Mouse (Mus musculus) spleen, embryonic (tissue): ENCODE data around the gene Tmco4.

ENCODE experiments used
- CTCF ChIA-PET: fragments of 350-600 bp; sonication (Branson Sonifier 250); formaldehyde crosslinking; loops from one replicate; lab custom pipeline; 2022; lab: Charles Lee

Tmco4 gene

DNA sequence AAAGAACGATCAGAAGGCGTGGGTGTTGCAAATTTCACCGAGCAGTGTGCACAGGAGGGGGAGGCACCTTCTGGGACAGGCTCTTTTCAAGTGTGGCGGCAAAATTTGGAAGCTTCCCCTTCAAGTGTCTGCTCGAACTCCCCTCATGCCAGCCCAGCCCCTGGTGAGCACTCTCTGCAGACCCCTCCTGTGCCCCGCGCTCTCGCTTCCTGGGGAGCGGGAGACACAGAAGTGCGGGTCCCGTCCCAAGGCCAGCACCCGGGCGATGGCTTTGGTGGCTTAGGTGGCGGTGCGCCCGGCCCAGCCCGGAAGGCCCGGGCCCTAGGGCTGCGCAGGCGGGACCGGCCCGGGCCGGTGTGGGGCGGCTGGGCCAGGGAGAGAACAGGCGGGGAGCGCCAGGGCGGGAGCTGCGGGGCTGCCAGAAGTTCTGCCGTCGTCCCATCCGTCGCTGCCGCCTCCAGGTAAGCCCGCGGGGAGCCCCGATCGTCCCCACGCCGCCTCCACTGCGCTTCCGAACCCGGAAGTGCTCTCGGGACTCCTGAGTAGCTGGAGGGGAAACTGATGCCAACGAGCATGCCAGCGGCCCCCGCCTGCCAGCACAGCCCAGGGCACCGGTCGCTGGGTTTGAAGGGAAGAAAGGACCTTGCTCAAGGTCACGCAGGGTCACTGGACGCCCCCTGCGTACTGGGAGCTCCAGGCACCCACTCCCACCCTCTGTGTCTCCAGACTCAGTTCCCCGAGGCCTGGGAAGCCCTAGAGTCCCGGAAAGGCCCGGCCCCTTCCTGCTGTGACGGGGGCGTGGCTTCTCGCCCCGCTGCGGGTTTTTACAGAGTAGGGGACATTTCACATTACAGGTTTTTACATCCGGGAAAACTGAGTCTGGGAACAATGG lies at the start of gene Tmco4:
TSS of gene Tmco4 (plus strand) at position 62 of the 892 bp plus-strand sequence.
- CTCF ChIA-PET = interaction anchor here (0.5 kb wide), 1 partner anchor 91 kb away, joined by 3 read pairs; no protein-coding TSS in a partner anchor

GRCm38 (mm10) chr4:138925561-138925960 lies 47.1 kb upstream of the Tmco4 start:
- CTCF ChIA-PET = no interaction called here

GRCm38 (mm10) chr4:138933862-138934261 lies 38.8 kb upstream of the Tmco4 start:
- CTCF ChIA-PET = no interaction called here

DNA sequence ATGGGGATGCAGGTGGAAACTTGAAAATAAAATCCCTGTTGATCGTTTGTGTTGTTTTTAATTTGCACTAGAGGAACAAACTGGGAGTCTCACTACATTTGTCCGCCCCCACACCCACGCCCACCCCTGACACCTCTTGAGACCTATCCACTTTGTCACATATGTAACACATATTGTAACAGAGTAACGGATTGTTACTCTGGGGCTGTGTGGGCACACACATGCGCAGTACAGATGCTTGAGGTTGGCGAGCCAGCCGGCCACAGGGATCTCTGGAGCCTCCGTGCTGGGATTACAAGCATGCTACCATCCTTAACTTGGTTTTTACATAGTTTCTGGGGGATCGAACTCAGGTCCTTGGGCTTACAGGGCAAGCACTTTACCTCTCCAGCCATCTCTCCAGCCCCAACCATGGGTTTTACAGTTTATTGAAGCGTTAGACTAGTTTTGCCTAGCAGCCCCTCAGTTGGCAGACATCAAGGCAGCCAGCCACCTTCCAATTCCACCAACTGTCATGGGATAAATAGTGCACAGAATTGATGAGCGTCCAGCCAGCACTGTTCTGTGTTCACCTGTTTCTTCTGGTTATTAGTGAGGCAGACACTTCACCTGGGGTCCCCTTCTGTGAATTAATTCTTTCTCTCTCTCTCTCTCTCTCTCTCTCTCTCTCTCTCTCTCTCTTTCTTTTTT lies 38.1 kb upstream of the Tmco4 start:
- CTCF ChIA-PET = no interaction called here

DNA sequence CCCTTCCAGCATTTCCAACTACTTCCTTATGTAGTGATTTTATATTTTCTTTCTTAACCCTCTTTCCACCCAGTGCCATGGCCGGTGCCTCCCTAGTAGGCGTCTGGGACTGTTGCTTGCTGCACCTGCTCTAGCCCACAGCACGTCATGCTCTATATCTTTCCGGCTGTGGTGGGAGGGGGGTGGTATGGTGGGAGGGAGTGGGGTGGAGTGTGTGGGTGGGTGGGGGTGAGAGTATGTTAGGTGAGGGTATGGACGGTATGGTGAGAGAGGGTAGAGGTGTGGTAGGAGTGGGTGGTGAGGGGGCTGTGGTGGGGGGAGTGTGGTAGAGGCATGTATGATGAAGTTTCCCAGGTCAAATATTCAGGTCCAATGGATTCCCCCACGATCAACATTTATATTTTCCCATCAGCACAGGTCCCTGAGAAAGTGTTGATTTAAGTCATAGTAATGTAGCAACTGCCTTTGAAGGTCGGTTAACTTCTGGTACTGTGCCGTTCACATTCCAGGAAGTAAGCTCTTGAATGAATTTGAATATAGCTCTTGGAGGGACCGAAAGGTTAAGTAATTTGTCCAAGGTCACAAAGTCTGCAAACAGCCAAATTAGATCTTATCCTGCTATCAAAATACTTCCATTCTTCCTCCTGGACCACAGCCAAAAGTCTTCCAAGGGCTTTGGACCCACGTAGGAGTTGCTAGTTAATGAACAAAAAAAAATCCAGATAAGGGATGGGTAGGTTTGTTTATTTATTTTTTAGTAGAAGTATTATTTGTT lies 34.0 kb upstream of the Tmco4 start:
- CTCF ChIA-PET = interaction anchor here (0.5 kb wide), 1 partner anchor 37 kb away, joined by 4 read pairs; no protein-coding TSS in a partner anchor

GRCm38 (mm10) chr4:138939481-138939880 lies 33.2 kb upstream of the Tmco4 start:
- CTCF ChIA-PET = no interaction called here

DNA sequence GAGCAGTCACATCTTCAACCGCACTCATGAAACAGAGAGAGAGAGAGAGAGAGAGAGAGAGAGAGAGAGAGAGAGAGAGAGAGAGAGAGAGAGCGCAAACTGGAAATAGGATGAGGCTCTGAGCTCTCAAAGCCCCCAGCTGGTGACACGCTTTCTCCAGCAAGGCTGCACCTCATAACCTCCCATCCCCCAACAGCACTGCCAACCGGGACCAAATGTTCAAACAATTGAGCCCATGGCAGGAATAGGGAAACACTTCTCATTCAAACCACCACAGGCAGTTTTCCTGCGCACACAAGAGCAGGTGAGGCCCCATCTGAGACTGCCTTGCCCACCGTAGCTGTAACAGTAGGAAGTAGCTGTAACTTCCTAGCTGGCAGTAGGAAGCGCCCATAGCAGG lies 31.3 kb upstream of the Tmco4 start:
- CTCF ChIA-PET = no interaction called here

DNA sequence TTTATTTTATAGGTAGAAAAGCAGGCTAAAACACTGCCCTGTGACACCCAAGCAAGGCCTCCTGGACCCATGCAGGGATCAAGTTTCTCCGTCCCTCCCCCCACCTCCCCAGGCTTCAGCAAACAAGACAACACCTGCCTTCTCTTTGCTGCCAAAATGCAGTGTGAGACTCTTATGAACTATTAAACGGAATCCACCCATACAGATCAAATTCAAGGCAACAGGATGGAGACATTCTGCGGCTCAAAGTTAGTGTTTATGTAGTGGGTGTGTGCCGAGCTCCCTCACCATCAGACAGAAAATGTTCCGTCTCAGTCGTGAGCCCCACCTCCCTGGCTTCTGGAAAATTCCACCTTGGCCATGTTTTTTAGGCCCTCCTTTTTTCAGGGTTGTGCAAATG lies 30.7 kb upstream of the Tmco4 start:
- CTCF ChIA-PET = no interaction called here

DNA sequence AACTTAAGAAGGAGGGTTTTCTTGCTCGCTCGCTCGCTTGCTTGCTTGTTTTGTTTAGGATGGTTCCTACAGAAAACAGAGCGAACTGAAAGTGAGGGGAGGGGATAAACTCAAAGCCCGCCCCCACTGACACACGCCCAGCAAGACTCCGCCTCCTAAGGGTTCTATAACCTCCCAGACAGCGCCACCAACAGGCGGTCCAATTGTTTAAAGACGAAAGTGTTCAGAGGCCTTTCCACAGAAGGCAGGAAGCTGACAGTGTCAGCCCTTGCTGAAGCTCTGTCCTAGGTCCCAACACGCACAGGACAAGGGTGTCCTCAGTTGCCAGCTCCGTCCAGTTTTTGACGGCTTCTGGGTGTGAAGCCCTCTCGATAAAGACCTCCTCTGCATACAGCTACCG lies 29.0 kb upstream of the Tmco4 start:
- CTCF ChIA-PET = interaction anchor here (0.6 to 1.7 kb wide), 4 partner anchors 22 to 497 kb away, joined by 3 to 6 read pairs (median 3); no protein-coding TSS in a partner anchor

DNA sequence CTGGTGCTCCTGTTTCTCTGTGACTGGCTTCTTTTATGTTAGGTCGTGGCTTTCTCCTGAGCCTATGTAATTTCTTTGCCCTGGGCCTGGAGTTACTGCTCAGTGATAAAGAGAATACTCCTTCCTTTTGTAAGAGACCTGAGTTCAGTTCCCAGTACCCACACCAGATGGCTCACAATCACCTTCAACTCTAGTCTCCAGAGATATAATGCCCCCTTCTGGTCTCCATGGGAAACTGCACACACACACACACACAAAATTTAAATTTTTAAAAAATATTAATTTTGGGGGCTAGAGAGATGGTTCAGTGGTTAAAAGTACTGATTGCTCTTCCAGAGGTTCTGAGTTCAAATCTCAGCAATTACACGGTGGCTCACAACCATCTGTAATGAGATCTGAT lies 24.4 kb upstream of the Tmco4 start:
- CTCF ChIA-PET = no interaction called here

DNA sequence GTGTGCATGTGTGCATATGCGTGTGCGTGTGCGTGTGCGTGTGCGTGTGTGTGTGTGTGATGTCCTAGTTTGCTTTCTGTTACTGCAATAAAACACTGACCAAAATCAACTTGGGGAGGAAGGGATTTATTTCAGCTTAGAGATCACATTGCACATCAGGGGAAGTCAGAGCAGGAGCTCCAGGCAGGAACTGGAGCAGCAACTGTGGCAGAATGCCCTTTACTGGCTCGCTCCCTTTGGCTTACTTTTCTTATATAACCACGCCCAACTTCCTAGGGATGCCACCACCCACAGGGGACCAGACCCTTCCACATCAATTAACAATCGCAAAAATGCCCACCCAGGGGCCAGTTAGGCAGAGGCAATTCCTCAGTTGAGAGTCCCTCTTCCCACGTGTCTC lies 14.1 kb upstream of the Tmco4 start:
- CTCF ChIA-PET = no interaction called here

- CTCF ChIA-PET = no interaction called here
Observed at GRCm38 (mm10) chr4:138959120-138959519, 13.6 kb upstream of the Tmco4 start.

DNA sequence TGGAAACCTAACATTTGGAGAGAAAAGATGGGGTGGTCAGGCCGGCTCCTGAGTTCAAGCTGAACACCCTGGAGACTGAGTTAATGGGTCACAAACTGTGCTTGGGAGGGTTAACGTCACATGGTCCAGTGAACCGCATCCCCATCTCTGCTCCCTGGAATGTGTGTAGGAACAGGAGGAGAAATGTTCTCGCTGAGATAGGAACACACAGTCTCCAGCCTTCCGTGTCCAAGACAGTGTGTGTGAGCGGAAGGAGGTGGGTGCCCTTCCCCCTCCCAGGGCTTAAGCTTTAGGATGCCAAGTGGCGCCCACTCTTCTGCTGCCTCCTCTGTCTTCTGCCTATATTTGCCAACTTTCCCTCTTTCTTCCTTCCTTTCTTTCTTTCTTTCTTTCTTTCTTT lies 12.8 kb upstream of the Tmco4 start:
- CTCF ChIA-PET = interaction anchor here (0.7 kb wide), 1 partner anchor 426 kb away, joined by 3 read pairs; no protein-coding TSS in a partner anchor

GRCm38 (mm10) chr4:138962719-138963118 lies 10.0 kb upstream of the Tmco4 start:
- CTCF ChIA-PET = no interaction called here

GRCm38 (mm10) chr4:138965871-138966270 lies 6.8 kb upstream of the Tmco4 start:
- CTCF ChIA-PET = no interaction called here

- CTCF ChIA-PET = no interaction called here
Observed at GRCm38 (mm10) chr4:138966866-138967265, 5.8 kb upstream of the Tmco4 start, which contains the start of gene Rnf186. Gene Rnf186 (plus strand): TSS chr4:138967112.

DNA sequence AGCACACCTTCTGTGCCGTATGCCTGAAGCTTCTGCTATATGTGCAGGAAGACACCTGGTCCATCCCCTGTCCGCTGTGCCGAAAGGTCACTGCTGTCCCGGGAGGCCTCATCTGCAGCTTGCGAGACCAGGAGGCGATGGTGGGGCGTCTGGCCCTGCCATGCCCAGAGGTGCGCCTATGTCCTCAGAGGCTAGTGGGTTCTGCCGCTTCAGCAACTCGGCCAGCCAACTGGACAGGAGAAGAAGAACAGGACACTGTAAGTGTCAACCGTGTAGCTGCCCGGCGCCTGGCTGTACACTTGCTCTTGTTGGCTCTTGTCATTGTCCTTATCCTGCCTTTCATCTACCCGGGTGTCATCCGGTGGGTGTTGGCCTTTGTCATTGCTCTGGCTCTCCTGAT lies 5.2 kb upstream of the Tmco4 start:
- CTCF ChIA-PET = no interaction called here

DNA sequence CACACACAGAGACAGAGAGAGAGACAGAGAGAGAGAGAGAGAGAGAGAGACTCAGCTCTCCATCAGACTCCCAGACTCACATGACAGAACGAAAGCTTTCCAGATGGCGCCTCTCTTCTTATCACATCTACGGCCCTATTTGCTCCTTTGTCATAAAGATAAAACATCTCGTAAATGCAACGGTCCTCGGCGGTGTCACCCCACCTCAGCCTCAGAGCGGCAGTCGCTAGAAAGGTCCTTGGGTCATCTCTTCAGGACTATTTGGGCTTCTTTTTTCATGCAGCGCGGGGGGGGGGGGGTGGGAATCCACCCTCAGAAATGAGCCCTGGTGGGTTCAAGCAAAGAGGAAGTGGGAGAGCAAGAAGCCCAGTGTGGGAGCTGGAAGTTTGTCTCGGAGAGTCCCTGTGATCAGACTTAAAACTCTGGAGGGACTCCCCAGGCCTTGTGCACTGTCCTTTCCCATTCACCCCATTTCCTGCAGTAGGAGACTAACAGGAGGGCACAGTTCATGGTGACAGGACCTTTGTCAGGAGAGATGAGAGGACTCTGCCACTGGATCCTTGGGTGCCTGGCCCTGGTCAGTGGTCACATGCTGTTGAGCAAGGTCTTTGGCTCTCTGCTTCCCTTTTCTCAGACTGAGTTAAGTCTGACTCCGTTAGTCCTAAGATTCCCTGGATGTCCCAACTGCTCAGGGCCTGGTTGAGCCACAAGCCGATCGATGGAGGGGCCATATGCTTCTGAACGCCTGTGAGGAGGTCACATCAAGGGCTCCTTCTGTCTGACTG lies 3.7 kb upstream of the Tmco4 start:
- CTCF ChIA-PET = interaction anchor here (0.6 kb wide), 1 partner anchor 25 kb away, joined by 3 read pairs; no protein-coding TSS in a partner anchor

GRCm38 (mm10) chr4:138969736-138970135 lies 3.0 kb upstream of the Tmco4 start:
- CTCF ChIA-PET = no interaction called here

DNA sequence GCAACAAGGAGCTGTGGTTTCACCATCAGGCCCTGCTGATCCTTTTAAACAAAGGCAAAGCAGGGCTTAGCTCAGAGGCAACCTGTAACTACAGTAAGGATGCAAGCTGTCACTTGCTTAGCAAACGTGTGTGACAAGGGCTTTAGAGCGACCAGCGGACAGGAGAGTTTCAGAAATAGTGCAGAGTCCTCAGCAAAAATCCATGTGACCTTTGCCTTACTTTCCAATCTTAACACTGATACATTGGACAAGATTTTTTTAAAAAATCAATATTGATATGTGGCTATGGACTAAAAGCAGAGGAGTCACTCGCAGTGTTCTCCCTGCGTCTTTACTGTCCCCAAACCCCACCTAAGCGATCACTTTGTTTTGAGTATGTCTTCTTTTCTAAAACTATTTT lies 1.3 kb upstream of the Tmco4 start:
- CTCF ChIA-PET = no interaction called here
